Mouse (Mus musculus) limb, embryonic 14.5 days (tissue): ENCODE data around the gene F2rl2. TPM values are rescaled to one million over a fixed set of nuclear protein-coding genes. Genes with fewer than 3 reads are reported as not detected.

Experiments
- ATAC-seq: fragments of 200-750 bp; cut with Nextera tagmentation; 2 replicates; pipeline ENCODE4 v1.8.0; 2017; ENCODE audit warnings: low read depth, moderate number of reproducible peaks, moderate TSS enrichment; ENCODE audit not compliant: low FRiP score
- DNase-seq: peaks from one replicate; pipeline ENCODE4 v3.0.0-alpha.2; 2015; ENCODE audit warnings: low spot score
- H3K27ac ChIP-seq: fragments of 300-500 bp; sonication (generic); replicated peaks from 2 replicates; pipeline ENCODE4 v1.5.1; 2014; ENCODE audit warnings: low read depth, mild to moderate bottlenecking, low read length, moderate library complexity, mixed read lengths
- H3K27me3 ChIP-seq: fragments of 300-500 bp; sonication (generic); 2 replicates; pipeline ENCODE4 v1.6.1; 2014; ENCODE audit warnings: low read length, mixed read lengths; ENCODE audit not compliant: control insufficient read depth, insufficient read depth
- H3K36me3 ChIP-seq: fragments of 300-500 bp; sonication (generic); 2 replicates; pipeline ENCODE4 v1.6.1; 2014; ENCODE audit warnings: mild to moderate bottlenecking, low read length, moderate library complexity, mixed read lengths; ENCODE audit not compliant: control insufficient read depth, insufficient read depth
- H3K4me1 ChIP-seq: fragments of 300-500 bp; sonication (generic); 2 replicates; pipeline ENCODE4 v1.6.1; 2014; ENCODE audit warnings: antibody characterized with exemption, low read length, mixed read lengths; ENCODE audit not compliant: control insufficient read depth, insufficient read depth
- H3K4me2 ChIP-seq: fragments of 300-500 bp; sonication (generic); replicated peaks from 2 replicates; pipeline ENCODE4 v1.6.1; 2014; ENCODE audit warnings: low read depth, mild to moderate bottlenecking, low read length, moderate library complexity; ENCODE audit not compliant: severe bottlenecking
- H3K4me3 ChIP-seq: fragments of 300-500 bp; sonication (generic); replicated peaks from 2 replicates; pipeline ENCODE4 v1.5.1; 2014; ENCODE audit warnings: low read length
- H3K9ac ChIP-seq: fragments of 300-500 bp; sonication (generic); 2 replicates; pipeline ENCODE4 v1.6.1; 2014; ENCODE audit warnings: mild to moderate bottlenecking, low read depth, low read length, moderate library complexity; ENCODE audit not compliant: severe bottlenecking
- H3K9me3 ChIP-seq: fragments of 300-500 bp; sonication (generic); 2 replicates; pipeline ENCODE4 v1.6.1; 2016; ENCODE audit warnings: low read length; ENCODE audit not compliant: control insufficient read depth
- POLR2A ChIP-seq: fragments of 200-500 bp; IDR thresholded peaks from 2 replicates; pipeline ENCODE4 v1.8.0; 2012; ENCODE audit warnings: inconsistent platforms, mild to moderate bottlenecking, moderate library complexity, borderline replicate concordance; ENCODE audit not compliant: insufficient read depth, insufficient read length; ENCODE audit errors: extremely low read depth
- WGBS: fragments of 180-500 bp; shearing (Covaris S2); extraction: QIAGEN DNeasy Blood & Tissue Kit; methylation state at CpG from one replicate; pipeline ENCODE4 v1.1.7; 2014; 5-methylcytosine and 5-hydroxymethylcytosine counted together
- polyA plus RNA-seq, 2 experiments: library from polyadenylated mRNA; depleted of rRNA in 1 of 2; stranded (reverse) in 1 of 2; unstranded in 1 of 2; fragments of >200 nt; fragmentation: Nextera tagmentation in 1 of 2; extraction: Ambion mirVana in 1 of 2; gene quantifications; 2 replicates each; pipeline versions ENCODE4 v1.2.1 to v1.2.3; 2012 to 2014

Gene F2rl2
- polyA plus RNA-seq, 2 experiments: 0.16 to 0.33 TPM

DNA sequence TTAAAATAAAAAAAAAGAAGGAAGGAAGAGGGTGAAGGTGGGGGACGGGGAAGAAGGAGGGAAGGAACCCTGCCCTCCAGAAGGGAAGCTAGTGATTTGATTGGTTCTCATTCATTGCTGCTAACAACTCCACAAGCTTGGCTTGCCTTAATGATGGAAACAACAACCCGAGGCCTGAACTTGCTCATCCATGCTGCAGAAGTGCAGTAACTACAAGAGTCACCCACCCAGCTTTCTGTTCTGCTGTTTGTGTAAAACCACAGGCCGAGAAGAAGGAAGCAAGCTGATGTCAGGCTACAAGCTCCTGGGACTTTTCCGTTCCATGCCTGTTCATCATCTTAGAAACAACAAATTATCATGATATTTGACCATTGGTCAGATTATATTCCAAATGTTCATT lies 18.7 kb downstream of the F2rl2 start:
- WGBS: 66% methylated on average over 4 of the region's 4 CpGs
- Histone ChIP-seq H3K27me3 (no peaks in the 10 kb centered on the region), H3K36me3 (peaks cover 4% of the 10 kb centered on the region; the same call in 1 of the 2 replicates), H3K4me1 (no peaks in the 10 kb centered on the region), H3K27ac (no peak overlapping the region), H3K9ac (no peak overlapping the region), H3K9me3 (no peaks in the 10 kb centered on the region), H3K4me2 (no peak overlapping the region), H3K4me3 (no peak overlapping the region)
- TF ChIP-seq POLR2A: no peak
- ATAC-seq (no peak), DNase-seq (no peak)

DNA sequence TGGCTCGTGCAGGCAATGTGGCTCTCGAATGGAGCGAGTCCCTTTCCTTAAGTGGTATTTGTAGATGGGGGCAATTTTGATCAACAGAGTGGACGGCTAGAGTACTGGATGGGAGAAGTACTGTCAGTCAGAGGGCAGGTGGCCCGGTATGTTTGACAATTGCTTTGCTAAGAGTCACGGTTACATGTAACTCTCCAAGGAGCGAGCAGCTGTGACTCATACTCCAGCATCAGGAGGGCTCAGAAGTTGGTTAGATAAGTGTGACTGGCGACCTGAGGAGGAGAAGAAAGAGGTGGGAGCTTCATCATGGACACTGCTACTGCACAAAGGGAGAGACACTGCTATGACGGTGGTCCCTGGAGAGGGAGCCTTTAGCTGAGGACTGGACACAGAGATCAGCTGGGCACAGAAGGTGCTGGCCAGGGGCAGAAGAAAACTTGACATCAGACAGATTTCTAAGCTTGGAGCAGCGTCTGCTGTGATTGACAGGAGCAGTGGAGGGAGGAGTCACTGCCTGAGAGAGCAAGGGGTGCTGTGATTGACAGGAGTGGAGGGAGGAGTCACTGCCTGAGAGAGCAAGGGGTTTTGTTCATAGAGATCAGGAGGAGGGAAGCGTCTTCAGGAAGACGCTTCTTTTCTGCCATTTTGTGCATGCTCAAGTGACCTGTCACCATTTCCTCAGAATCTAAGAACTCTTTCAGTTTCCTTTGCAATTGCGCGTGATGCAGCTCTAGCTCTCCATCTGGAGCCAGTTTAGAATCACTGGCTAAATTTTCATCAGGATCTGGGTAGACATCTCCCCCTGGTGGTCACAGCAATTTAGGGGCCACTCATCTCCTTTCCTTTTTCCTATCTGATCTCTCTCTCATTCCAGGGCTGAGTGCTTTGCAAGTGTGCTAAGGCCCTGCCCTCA lies 22.9 kb downstream of the F2rl2 start:
- H3K9ac ChIP-seq: no peak overlapping the region

DNA sequence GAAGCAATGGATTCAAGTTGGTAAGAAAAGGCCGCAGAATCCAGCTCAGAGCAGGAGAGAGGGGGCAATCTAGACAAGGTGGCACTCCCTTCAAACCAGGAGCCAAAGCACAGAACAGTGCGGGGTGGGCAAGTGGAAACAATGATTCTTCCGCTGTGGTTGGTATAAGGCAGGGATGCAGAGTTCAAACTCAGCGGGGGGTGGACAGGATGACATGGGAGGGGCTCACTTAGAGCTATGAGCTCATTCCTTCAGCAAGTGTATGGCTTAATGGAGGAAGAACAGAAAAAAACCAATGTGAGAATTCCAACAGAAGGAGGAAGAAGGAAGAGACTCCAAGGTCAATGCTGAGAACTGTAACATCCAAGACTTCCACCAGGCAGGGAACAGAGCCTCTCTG lies 33.8 kb downstream of the F2rl2 start:
- no peak overlapping the region for H3K4me3 ChIP-seq
- peaks cover 2% of the 10 kb centered on the region; the same call in 1 of the 2 replicates for H3K36me3 ChIP-seq
- H3K9me3 ChIP-seq: no peaks in the 10 kb centered on the region
- no peak for TF ChIP-seq POLR2A
- 93% methylated on average over 4 of the region's 4 CpGs for WGBS
- ATAC-seq: no peak
- H3K9ac ChIP-seq: no peak overlapping the region
- no peaks in the 10 kb centered on the region for H3K4me1 ChIP-seq
- no peaks in the 10 kb centered on the region for H3K27me3 ChIP-seq
- H3K27ac ChIP-seq: no peak overlapping the region
- DNase-seq: no peak
- H3K4me2 ChIP-seq: no peak overlapping the region

More for the DNA sequence above, 22.9 kb downstream of the F2rl2 start:
- 58% methylated on average over 14 of the region's 14 CpGs for WGBS
- ATAC-seq: peak; percentile 67
- Histone ChIP-seq H3K4me2 (peak overlapping the region; percentile 31; the same call in 1 of the 2 replicates), H3K36me3 (no peaks in the 10 kb centered on the region), H3K27ac (no peak overlapping the region), H3K4me1 (no peaks in the 10 kb centered on the region), H3K9me3 (no peaks in the 10 kb centered on the region), H3K4me3 (peak overlapping the region; percentile 21; the same call in 1 of the 2 replicates), H3K27me3 (no peaks in the 10 kb centered on the region)
- no peak for TF ChIP-seq POLR2A
- peak; percentile 85 for DNase-seq

DNA sequence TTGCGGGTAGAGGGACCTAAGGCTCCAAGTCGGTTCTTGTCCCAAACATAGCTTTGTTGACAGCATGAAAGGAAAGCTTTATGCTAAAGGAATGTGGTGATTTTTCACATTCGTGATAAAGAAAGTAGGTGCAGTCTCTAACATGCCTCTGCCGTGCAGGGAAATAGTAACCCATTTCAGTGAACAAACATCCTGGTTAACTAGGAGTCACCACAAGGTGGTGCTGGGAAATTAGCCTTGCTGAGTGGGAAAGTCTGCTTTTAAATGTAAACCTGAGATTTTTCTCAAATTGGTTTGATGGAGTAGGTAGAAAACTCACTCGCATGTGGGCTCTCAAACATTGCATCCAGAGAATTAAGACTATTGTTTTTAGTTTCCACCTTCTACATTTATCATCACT lies 43.0 kb downstream of the F2rl2 start:
- DNase-seq (peak; percentile 56), ATAC-seq (no peak)
- WGBS: 60% methylated on average over 5 of the region's 5 CpGs
- no peak overlapping the region for H3K9ac ChIP-seq
- no peak overlapping the region for H3K27ac ChIP-seq
- no peak for TF ChIP-seq POLR2A
- H3K4me1 ChIP-seq: peaks cover 22% of the 10 kb centered on the region
- no peaks in the 10 kb centered on the region for H3K36me3 ChIP-seq
- H3K27me3 ChIP-seq: no peaks in the 10 kb centered on the region
- no peak overlapping the region for H3K4me2 ChIP-seq
- no peaks in the 10 kb centered on the region for H3K9me3 ChIP-seq
- no peak overlapping the region for H3K4me3 ChIP-seq

DNA sequence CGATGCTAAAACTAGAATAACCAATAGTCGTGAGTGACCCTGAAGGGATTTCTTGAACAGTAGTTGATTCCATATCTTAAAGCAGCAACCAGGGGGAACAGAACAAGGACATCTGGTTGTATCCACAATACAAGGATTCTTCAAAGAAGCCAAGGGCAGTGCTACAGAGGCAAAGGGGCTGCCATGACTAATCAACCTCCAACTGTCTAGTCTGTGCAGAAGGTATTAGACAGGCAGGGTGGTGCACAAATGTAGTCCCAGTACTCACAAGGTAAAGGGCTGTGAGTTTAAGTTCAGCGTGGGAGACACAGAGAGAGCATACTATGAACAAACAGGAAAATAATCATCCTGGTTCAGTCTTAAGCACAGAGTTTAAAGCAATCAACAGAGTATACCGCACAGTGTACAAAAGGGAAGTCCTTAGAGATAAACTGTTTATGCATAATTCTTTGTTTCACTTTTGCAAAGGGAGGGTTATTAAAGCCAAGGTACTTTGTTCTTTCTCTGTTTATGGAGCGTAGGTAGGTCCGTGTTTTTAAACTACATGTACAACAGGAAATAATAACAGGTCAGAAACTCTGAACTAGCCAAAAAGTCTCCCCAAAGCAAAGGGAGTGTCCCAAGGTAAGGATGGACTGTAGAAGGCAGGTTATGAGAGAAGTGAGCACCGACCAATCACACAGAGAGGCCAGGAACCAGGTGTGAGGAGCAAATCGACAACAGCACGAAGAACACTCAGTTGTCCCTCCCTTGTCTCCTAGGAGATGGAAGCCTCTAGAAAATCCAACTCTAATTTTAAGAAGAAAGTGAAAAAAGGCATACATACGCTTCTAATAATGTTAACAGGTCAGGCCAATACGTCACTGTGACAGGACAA lies 45.4 kb downstream of the F2rl2 start:
- Histone ChIP-seq H3K4me1 (peaks cover 37% of the 10 kb centered on the region), H3K27ac (no peak overlapping the region), H3K9ac (no peak overlapping the region), H3K27me3 (no peaks in the 10 kb centered on the region), H3K4me3 (no peak overlapping the region), H3K36me3 (no peaks in the 10 kb centered on the region), H3K4me2 (no peak overlapping the region), H3K9me3 (no peaks in the 10 kb centered on the region)
- ATAC-seq (no peak), DNase-seq (no peak)
- 86% methylated on average over 11 of the region's 11 CpGs for WGBS
- no peak for TF ChIP-seq POLR2A
